Mouse (Mus musculus): ENCODE results near the gene Psmb8. TPM values are rescaled to one million over a fixed set of nuclear protein-coding genes. Genes with fewer than 3 reads are reported as not detected.
"Not testable (repeated sequence)": the region's sequence is repeated elsewhere in the genome, so short reads cannot be mapped to it uniquely, and the experiment has no call there.

The Psmb8 gene
- polyA plus RNA-seq, 1 experiment from 2014 or later: 2.1 TPM

DNA sequence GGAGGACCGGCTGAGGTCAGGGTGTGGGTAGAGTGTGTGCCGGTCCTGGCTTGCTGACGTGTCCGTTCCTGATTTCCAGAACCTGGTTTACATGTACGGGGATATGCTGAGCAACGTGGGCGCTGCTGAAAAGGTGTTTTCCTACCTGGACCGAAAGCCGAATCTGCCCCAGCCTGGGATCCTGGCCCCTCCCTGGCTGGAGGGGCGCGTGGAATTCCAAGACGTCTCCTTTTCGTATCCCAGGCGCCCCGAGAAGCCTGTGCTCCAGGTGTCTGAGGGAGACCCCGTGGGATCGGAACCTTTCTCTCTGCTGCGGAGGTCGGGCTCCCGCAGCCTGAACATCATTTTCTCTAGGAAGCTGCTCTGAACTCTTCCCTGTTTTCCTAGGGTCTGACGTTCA is 16.4 kb downstream of the Psmb8 start:
- Histone ChIP-seq H3K36me3 (no peaks in the 10 kb centered on the region), H3K9me3 (peaks cover 10% of the 10 kb centered on the region; the same call in 1 of the 2 replicates), H3K4me3 (replicated peaks) (no peak overlapping the region), H3K9ac (replicated peaks) (no peak overlapping the region; the same call in 1 of the 2 replicates), H3K4me1 (replicated peaks) (no peaks in the 10 kb centered on the region), H3K27ac (no peak overlapping the region), H3K27me3 (peaks cover 73% of the 10 kb centered on the region), H3K4me2 (peak overlapping the region; percentile 27; the same call in 1 of the 2 replicates)
- WGBS: 45% methylated on average over 21 of the region's 21 CpGs
- ATAC-seq (ENCODE audit: insufficient number of reproducible peaks, insufficient read depth, low FRiP score, low TSS enrichment, low read depth): no peak

- H3K27me3 ChIP-seq: peaks cover 62% of the 10 kb centered on the region
- H3K27ac ChIP-seq: no peak overlapping the region
- no peak overlapping the region for H3K4me3 ChIP-seq (replicated peaks)
- no peak for ATAC-seq (ENCODE audit: insufficient number of reproducible peaks, insufficient read depth, low FRiP score, low TSS enrichment, low read depth)
- H3K9me3 ChIP-seq: 0 out of 2 replicates have a peak, but pooled peaks cover 8% of the 10 kb centered on the region
- no peaks in the 10 kb centered on the region for H3K36me3 ChIP-seq
- H3K9ac ChIP-seq (replicated peaks): no peak overlapping the region
- 87% methylated on average over 12 of the region's 12 CpGs for WGBS
- no peak overlapping the region for H3K4me2 ChIP-seq
- no peaks in the 10 kb centered on the region for H3K4me1 ChIP-seq (replicated peaks)
These were observed 17.7 kb downstream of the Psmb8 start for GRCm38 (mm10) chr17:34215176-34215575.

DNA sequence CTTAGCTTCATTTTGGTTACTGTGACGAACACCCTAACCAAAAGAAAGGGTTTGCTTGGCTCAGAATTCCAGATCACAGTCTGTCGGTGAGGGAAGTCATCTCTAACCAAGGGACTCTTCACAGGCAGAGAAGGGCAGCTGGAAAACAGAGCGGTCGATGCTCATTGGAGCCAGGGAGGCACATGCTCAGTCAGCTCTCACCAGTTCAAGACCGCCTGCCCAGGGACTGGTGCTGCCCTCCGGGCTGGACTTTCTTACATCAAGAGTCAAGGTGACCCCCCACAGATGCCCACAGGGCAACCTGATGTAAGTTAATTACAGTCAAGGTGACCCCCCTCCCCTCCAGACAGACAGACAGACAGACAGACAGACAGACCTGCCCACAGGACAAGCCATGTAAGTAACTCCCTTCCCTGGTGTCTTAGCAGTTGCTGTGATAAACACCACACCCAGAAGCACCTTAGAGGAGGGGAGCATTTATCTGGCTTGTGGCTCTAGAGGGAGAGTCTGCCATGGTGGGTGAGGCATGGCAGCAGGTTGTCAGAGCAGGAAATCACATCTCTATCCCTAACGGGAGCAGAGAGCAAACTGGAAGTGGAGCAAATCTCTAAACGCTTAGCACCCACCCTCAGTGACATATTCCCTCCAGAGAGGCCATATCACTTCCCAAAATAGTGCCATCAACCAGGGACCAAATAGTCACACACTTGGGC is 19.9 kb downstream of the Psmb8 start:
- Histone ChIP-seq H3K27ac (no peak overlapping the region), H3K27me3 (peaks cover 40% of the 10 kb centered on the region), H3K4me1 (replicated peaks) (no peaks in the 10 kb centered on the region), H3K36me3 (no peaks in the 10 kb centered on the region), H3K4me2 (no peak overlapping the region), H3K9me3 (0 out of 2 replicates have a peak, but pooled peaks cover 8% of the 10 kb centered on the region), H3K4me3 (replicated peaks) (no peak overlapping the region), H3K9ac (replicated peaks) (no peak overlapping the region)
- 86% methylated on average over 8 of the region's 8 CpGs for WGBS
- ATAC-seq (ENCODE audit: insufficient number of reproducible peaks, insufficient read depth, low FRiP score, low TSS enrichment, low read depth): no peak

- H3K9ac ChIP-seq (replicated peaks): no peak overlapping the region
- no peak overlapping the region for H3K27ac ChIP-seq
- no peaks in the 10 kb centered on the region for H3K36me3 ChIP-seq
- no peak overlapping the region for H3K4me2 ChIP-seq
- H3K27me3 ChIP-seq: peaks cover 34% of the 10 kb centered on the region
- ATAC-seq (ENCODE audit: insufficient number of reproducible peaks, insufficient read depth, low FRiP score, low TSS enrichment, low read depth): no peak
- no peak overlapping the region for H3K4me3 ChIP-seq (replicated peaks)
- 83% methylated on average over 5 of the region's 5 CpGs for WGBS
- no peaks in the 10 kb centered on the region for H3K4me1 ChIP-seq (replicated peaks)
- H3K9me3 ChIP-seq: 0 out of 2 replicates have a peak, but pooled peaks cover 8% of the 10 kb centered on the region
These were observed 20.5 kb downstream of the Psmb8 start for GRCm38 (mm10) chr17:34217986-34218385.

DNA sequence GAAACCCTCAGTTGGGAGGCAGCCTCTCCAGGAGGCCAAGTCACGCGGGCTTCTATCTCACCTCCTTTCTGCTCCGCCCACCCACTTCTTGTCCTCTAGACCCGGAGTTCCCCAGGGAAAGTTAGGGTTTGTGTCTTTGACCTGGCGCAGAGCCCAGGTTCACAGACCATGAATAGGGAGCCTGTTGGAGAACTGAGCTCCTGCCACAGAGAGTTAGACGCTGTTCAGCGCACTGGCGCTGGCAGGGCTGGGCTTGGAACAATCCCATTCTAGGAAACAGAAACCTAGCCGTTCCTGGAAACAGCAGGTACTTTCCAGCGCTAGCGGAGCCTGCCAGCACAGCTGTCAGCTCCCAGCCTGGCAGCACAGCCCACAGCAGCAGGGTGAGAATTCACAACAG is 21.2 kb downstream of the Psmb8 start:
- Histone ChIP-seq H3K27me3 (peaks cover 28% of the 10 kb centered on the region), H3K9ac (replicated peaks) (no peak overlapping the region), H3K4me1 (replicated peaks) (no peaks in the 10 kb centered on the region), H3K4me2 (no peak overlapping the region), H3K36me3 (no peaks in the 10 kb centered on the region), H3K4me3 (replicated peaks) (no peak overlapping the region), H3K9me3 (0 out of 2 replicates have a peak, but pooled peaks cover 8% of the 10 kb centered on the region), H3K27ac (no peak overlapping the region)
- no peak for ATAC-seq (ENCODE audit: insufficient number of reproducible peaks, insufficient read depth, low FRiP score, low TSS enrichment, low read depth)
- WGBS: 88% methylated on average over 11 of the region's 11 CpGs

DNA sequence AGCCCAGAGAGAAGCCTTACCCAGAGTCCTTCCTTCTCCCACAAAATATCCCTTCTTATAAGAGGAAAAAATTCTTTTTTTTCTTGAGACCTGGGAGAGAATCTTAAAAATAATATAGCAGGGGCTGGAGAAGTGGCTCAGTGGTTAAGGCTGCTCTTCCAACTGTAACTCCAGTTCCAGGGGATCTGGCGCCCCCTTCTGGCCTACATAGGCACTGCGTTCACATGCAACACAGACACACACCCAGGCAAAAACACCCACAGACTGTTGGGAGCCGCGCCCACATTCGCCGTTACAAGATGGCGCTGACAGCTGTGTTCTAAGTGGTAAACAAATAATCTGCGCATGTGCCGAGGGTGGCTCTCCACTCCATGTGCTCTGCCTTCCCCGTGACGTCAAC is 21.6 kb downstream of the Psmb8 start:
- H3K9ac ChIP-seq (replicated peaks); H3K9me3 ChIP-seq; H3K36me3 ChIP-seq; H3K4me1 ChIP-seq (replicated peaks); H3K4me3 ChIP-seq (replicated peaks); H3K27ac ChIP-seq; H3K4me2 ChIP-seq; ATAC-seq (ENCODE audit: insufficient number of reproducible peaks, insufficient read depth, low FRiP score, low TSS enrichment, low read depth): not testable (repeated sequence)
- H3K27me3 ChIP-seq: peaks cover 24% of the 10 kb centered on the region
- WGBS: 91% methylated on average over 9 of the region's 11 CpGs

- WGBS: 95% methylated on average over 6 of the region's 7 CpGs
- H3K4me2 ChIP-seq; H3K36me3 ChIP-seq; H3K9ac ChIP-seq (replicated peaks); H3K4me3 ChIP-seq (replicated peaks); H3K27ac ChIP-seq; H3K4me1 ChIP-seq (replicated peaks); ATAC-seq (ENCODE audit: insufficient number of reproducible peaks, insufficient read depth, low FRiP score, low TSS enrichment, low read depth): not testable (repeated sequence)
- H3K9me3 ChIP-seq: peaks cover 16% of the 10 kb centered on the region
- peaks cover 17% of the 10 kb centered on the region for H3K27me3 ChIP-seq
These were observed 22.3 kb downstream of the Psmb8 start for GRCm38 (mm10) chr17:34219801-34220200.

DNA sequence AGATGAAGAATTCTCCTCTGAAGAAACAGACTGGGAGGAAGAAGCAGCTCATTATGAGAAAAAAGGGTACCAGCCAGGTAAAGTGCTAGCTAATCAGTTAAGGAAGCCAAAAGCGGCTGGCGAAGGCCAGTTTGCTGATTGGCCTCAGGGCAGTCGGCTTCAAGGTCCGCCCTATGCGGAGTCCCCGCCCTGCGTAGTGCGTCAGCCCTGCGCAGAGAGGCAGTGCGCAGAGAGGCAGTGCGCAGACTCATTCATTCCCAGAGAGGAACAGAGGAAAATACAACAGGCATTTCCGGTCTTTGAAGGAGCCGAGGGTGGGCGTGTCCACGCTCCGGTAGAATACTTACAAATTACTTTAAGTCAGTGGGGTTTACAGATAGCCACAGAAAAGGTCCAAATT is 22.9 kb downstream of the Psmb8 start:
- not testable (repeated sequence) for H3K4me3 ChIP-seq (replicated peaks)
- WGBS: 96% methylated on average over 7 of the region's 16 CpGs

DNA sequence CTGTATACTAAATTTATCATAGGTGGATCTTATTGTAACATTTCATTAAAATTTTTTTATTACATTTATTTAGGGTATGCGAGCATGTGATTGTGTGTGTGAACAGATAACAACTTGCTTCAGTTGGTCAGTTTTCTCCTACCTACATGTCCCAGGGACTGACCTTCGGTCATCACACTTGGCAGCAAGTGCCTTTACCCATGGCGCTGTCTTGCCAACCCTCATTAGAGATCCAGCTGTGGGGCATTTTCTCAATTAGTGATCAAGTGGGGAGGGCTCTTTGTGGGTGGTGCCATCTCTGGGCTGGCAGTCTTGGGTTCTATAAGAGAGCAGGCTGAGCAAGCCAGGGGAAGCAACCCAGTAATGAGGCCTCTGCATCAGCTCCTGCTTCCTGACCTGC is 27.3 kb downstream of the Psmb8 start:
- Histone ChIP-seq H3K9me3 (peaks cover 9% of the 10 kb centered on the region), H3K9ac (replicated peaks) (no peak overlapping the region), H3K27me3 (no peaks in the 10 kb centered on the region), H3K36me3 (no peaks in the 10 kb centered on the region), H3K4me3 (replicated peaks) (no peak overlapping the region), H3K27ac (no peak overlapping the region), H3K4me1 (replicated peaks) (no peaks in the 10 kb centered on the region), H3K4me2 (no peak overlapping the region)
- 94% methylated on average over 3 of the region's 3 CpGs for WGBS
- no peak for ATAC-seq (ENCODE audit: insufficient number of reproducible peaks, insufficient read depth, low FRiP score, low TSS enrichment, low read depth)

More for the DNA sequence above, 22.9 kb downstream of the Psmb8 start:
- H3K9ac ChIP-seq (replicated peaks); H3K4me2 ChIP-seq; H3K27ac ChIP-seq; ATAC-seq (ENCODE audit: insufficient number of reproducible peaks, insufficient read depth, low FRiP score, low TSS enrichment, low read depth); H3K4me1 ChIP-seq (replicated peaks); H3K36me3 ChIP-seq: not testable (repeated sequence)
- peaks cover 11% of the 10 kb centered on the region for H3K27me3 ChIP-seq
- H3K9me3 ChIP-seq: peaks cover 17% of the 10 kb centered on the region

DNA sequence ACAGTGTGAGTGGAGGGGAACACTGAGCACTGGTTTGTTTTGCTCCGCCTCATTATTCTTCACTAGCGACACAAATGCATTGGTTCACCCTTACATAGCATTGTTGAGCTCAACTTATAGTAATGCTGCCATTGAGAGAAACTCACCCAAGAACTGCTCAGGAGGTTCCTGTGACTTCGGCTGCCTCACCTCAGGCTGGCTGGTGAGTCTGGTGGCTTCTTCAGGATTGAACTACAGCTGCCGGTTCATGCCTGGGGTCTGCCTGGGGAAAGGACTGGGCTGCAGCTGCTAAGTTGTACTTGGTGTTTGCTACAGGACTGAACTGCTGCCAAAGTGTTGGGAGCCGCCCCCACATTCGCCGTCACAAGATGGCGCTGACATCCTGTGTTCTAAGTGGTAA is 27.9 kb downstream of the Psmb8 start:
- H3K9me3 ChIP-seq: peaks cover 9% of the 10 kb centered on the region
- no peak overlapping the region for H3K4me2 ChIP-seq
- 98% methylated on average over 8 of the region's 8 CpGs for WGBS
- H3K27me3 ChIP-seq: no peaks in the 10 kb centered on the region
- no peak overlapping the region for H3K27ac ChIP-seq
- H3K4me3 ChIP-seq (replicated peaks): no peak overlapping the region
- no peak for ATAC-seq (ENCODE audit: insufficient number of reproducible peaks, insufficient read depth, low FRiP score, low TSS enrichment, low read depth)
- H3K4me1 ChIP-seq (replicated peaks): no peaks in the 10 kb centered on the region
- H3K9ac ChIP-seq (replicated peaks): no peak overlapping the region
- H3K36me3 ChIP-seq: no peaks in the 10 kb centered on the region

- H3K4me2 ChIP-seq; H3K36me3 ChIP-seq; H3K4me1 ChIP-seq (replicated peaks); H3K9ac ChIP-seq (replicated peaks); ATAC-seq (ENCODE audit: insufficient number of reproducible peaks, insufficient read depth, low FRiP score, low TSS enrichment, low read depth); H3K27ac ChIP-seq; H3K27me3 ChIP-seq; H3K9me3 ChIP-seq; H3K4me3 ChIP-seq (replicated peaks): not testable (repeated sequence)
- over 99% methylated on average over 15 of the region's 23 CpGs for WGBS
These were observed 28.4 kb downstream of the Psmb8 start for GRCm38 (mm10) chr17:34225911-34226310.

DNA sequence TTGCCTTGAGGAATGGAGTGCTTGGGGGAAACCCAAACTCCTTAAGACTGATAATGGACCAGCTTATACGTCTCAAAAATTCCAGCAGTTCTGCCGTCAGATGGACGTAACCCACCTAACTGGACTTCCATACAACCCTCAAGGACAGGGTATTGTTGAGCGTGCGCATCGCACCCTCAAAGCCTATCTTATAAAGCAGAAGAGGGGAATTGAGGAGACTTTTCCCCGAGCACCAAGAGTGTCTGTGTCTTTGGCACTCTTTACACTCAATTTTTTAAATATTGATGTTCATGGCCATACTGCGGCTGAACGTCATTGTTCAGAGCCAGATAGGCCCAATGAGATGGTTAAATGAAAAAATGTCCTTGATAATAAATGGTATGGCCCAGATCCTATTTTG is 33.5 kb downstream of the Psmb8 start:
- WGBS: 94% methylated on average over 9 of the region's 9 CpGs
- not testable (repeated sequence) for H3K27ac ChIP-seq; H3K36me3 ChIP-seq; ATAC-seq (ENCODE audit: insufficient number of reproducible peaks, insufficient read depth, low FRiP score, low TSS enrichment, low read depth); H3K9me3 ChIP-seq; H3K4me3 ChIP-seq (replicated peaks); H3K9ac ChIP-seq (replicated peaks); H3K27me3 ChIP-seq; H3K4me2 ChIP-seq; H3K4me1 ChIP-seq (replicated peaks)

Measured in limb, embryonic 12.5 days (tissue).